ENCODE assay signal across 9 mouse cellular contexts in genomic region chr9:102632923-102633537, GRCm38 (mm10). TPM values are rescaled to one million over a fixed set of nuclear protein-coding genes. Genes with fewer than 3 reads are reported as not detected.
A peak's percentile ranks its signal among the peaks of the same experiment; 100 is the strongest.
DNase-seq lines count a peak whose midpoint lies in the region; ATAC-seq and TF ChIP-seq lines count a peak whose summit lies in the region.
"Had no signal": no experiment of that assay in that cellular context is flagged by ENCODE, and none has a peak within 500 bp of the region (broad histone marks: within the 10 kb centered on the region; RNA-seq: fewer than 3 reads in every experiment).

No protein-coding gene starts in this region.

- H3K36me3 ChIP-seq in kidney, embryonic 15.5 days, result peaks cover 40% of the 10 kb centered on the region
- H3K36me3 ChIP-seq in MEL (ENCODE audit: control insufficient read depth in 1 of 2, insufficient read depth in 2 of 2, low read length in 2 of 2), result no peaks in the 10 kb centered on the region
- H3K36me3 ChIP-seq in midbrain, embryonic 10.5 days, result peaks cover 43% of the 10 kb centered on the region

- WGBS in kidney, embryonic 15.5 days, result 62% methylated on average over 1 of the region's 1 CpGs
- WGBS in midbrain, embryonic 10.5 days, result 59% methylated on average over 1 of the region's 1 CpGs

- DNase-seq in kidney, adult 18-20 months, result peak; percentile 41
- peak; percentile 82 for DNase-seq in MEL (ENCODE audit: low read depth, low spot score)
- peak; percentile 90 for DNase-seq in embryo, embryonic 10.5 days (ENCODE audit: low spot score)
- DNase-seq in layer of hippocampus, postnatal 10 days (ENCODE audit: low spot score in 2 of 2), result peak; percentile 49 to 63
- DNase-seq in midbrain, embryonic 10.5 days (ENCODE audit: low spot score), result peak; percentile 51
- peak; percentile 47 for DNase-seq in thymus, postnatal 25 days

- ATAC-seq in kidney, embryonic 15.5 days (replicated peaks; ENCODE audit: low FRiP score), result no peak
- peak; percentile 65 to 87; a peak in 3 of 4 replicates for ATAC-seq in hematopoietic stem cell, adult 5-6 weeks (replicated peaks in 1 of 2; ENCODE audit: insufficient read depth in 1 of 2, low FRiP score in 2 of 2, low TSS enrichment in 1 of 2, low read depth in 1 of 2, poor library complexity in 2 of 2, severe bottlenecking in 2 of 2)

- no peak for TF ChIP-seq POLR2A in MEL (IDR thresholded peaks at IDR 0.05; ENCODE audit: control insufficient read depth in 1 of 2, insufficient read depth in 1 of 2, low read depth in 1 of 2, low read length in 2 of 2, poor library complexity in 1 of 2)

- no peak overlapping the region for H3K4me3 ChIP-seq in kidney, embryonic 15.5 days (replicated peaks)
- H3K4me3 ChIP-seq in MEL (ENCODE audit: control insufficient read depth in 1 of 2, insufficient read depth in 1 of 2, low read depth in 2 of 2, low read length in 2 of 2), result no peak overlapping the region
- H3K4me3 ChIP-seq in midbrain, embryonic 10.5 days, result no peak overlapping the region
- H3K4me3 ChIP-seq: embryonic facial prominence, embryonic 15.5 days had no signal

- TF ChIP-seq CTCF in MEL (IDR thresholded peaks at IDR 0.05 in 2 of 3, conservative IDR thresholded peaks at IDR 0.05 in 1 of 3; ENCODE audit: control insufficient read depth in 1 of 3, insufficient read depth in 1 of 3, low read depth in 2 of 3, low read length in 3 of 3, poor library complexity in 1 of 3, severe bottlenecking in 1 of 3), result peak; percentile 55 to 87 (median 85)

- H3K79me2 ChIP-seq in MEL (ENCODE audit: control insufficient read depth, insufficient read depth, low read length, poor library complexity), result no peaks in the 10 kb centered on the region

- TF ChIP-seq RAD21 in MEL (IDR thresholded peaks at IDR 0.05; ENCODE audit: low read depth, low read length), result peak; percentile 71

- no peak overlapping the region for H3K4me2 ChIP-seq in kidney, embryonic 15.5 days
- H3K4me2 ChIP-seq: embryonic facial prominence, embryonic 15.5 days had no signal

- no peaks in the 10 kb centered on the region for H3K9me3 ChIP-seq in kidney, embryonic 15.5 days (replicated peaks)
- no peaks in the 10 kb centered on the region for H3K9me3 ChIP-seq in MEL (replicated peaks; ENCODE audit: insufficient read depth, low read length)
- H3K9me3 ChIP-seq in midbrain, embryonic 10.5 days (replicated peaks), result no peaks in the 10 kb centered on the region
- H3K9me3 ChIP-seq: embryonic facial prominence, embryonic 15.5 days had no signal

- no peak overlapping the region for H3K9ac ChIP-seq in kidney, embryonic 15.5 days
- H3K9ac ChIP-seq in MEL (ENCODE audit: control insufficient read depth, low read depth, low read length, poor library complexity, severe bottlenecking), result no peak overlapping the region
- H3K9ac ChIP-seq: embryonic facial prominence, embryonic 15.5 days had no signal

- H3K27me3 ChIP-seq in kidney, embryonic 15.5 days, result no peaks in the 10 kb centered on the region
- no peaks in the 10 kb centered on the region for H3K27me3 ChIP-seq in MEL (ENCODE audit: control insufficient read depth in 1 of 2, insufficient read depth in 2 of 2, low read length in 2 of 2)
- H3K27me3 ChIP-seq in midbrain, embryonic 10.5 days (ENCODE audit: low read depth, poor library complexity, severe bottlenecking), result no peaks in the 10 kb centered on the region
- H3K27me3 ChIP-seq: embryonic facial prominence, embryonic 15.5 days had no signal

- H3K27ac ChIP-seq in kidney, embryonic 15.5 days, result no peak overlapping the region
- no peak overlapping the region for H3K27ac ChIP-seq in MEL (ENCODE audit: control insufficient read depth, low read depth, low read length)
- H3K27ac ChIP-seq in midbrain, embryonic 10.5 days (replicated peaks), result 0 out of 2 replicates have a peak overlapping the region, but pooled peaks have one; percentile 17
- H3K27ac ChIP-seq: embryonic facial prominence, embryonic 15.5 days had no signal

- TF ChIP-seq EP300 in MEL (IDR thresholded peaks at IDR 0.05; ENCODE audit: low read depth in 1 of 2, low read length in 2 of 2), result no peak

- peaks cover 16% of the 10 kb centered on the region; the same call in 1 of the 2 replicates for H3K4me1 ChIP-seq in kidney, embryonic 15.5 days
- peaks cover 0 to 5% of the 10 kb centered on the region in 2 experiments; a peak in 1 of 4 replicates for H3K4me1 ChIP-seq in MEL (ENCODE audit: control insufficient read depth in 1 of 2, insufficient read depth in 2 of 2, low read length in 2 of 2)
- H3K4me1 ChIP-seq in midbrain, embryonic 10.5 days, result peaks cover 14% of the 10 kb centered on the region

TF ChIP-seq in MEL, 35 proteins besides CTCF, POLR2A, EP300 and RAD21:
- TF ChIP-seq TBP (IDR thresholded peaks at IDR 0.05; ENCODE audit: low read depth, low read length) (no peak), BHLHE40 (IDR thresholded peaks at IDR 0.05; ENCODE audit: borderline replicate concordance, low read depth, low read length) (peak; percentile 41; the same call in 1 of the 2 replicates), TAL1 (IDR thresholded peaks at IDR 0.05; ENCODE audit: low read length) (no peak), USF2 (IDR thresholded peaks at IDR 0.05; ENCODE audit: borderline replicate concordance in 1 of 2, insufficient read depth in 1 of 2, low read depth in 1 of 2, low read length in 2 of 2) (no peak), MXI1 (IDR thresholded peaks at IDR 0.05; ENCODE audit: low read depth, low read length) (no peak), NELFE (IDR thresholded peaks at IDR 0.05; ENCODE audit: low read depth, low read length) (no peak), ZC3H11A (IDR thresholded peaks at IDR 0.05; ENCODE audit: low read depth, low read length) (peak; percentile 28; the same call in 1 of the 2 replicates), ZKSCAN1 (IDR thresholded peaks at IDR 0.05; ENCODE audit: low read depth, low read length) (no peak), SIN3A (IDR thresholded peaks at IDR 0.05; ENCODE audit: low read length) (0 out of 2 replicates have a peak, but pooled peaks have one; percentile 35), ELF1 (IDR thresholded peaks at IDR 0.05; ENCODE audit: low read depth, low read length) (no peak), KAT2A (conservative IDR thresholded peaks at IDR 0.05; ENCODE audit: low read depth, low read length) (no peak), CHD1 (IDR thresholded peaks at IDR 0.05; ENCODE audit: low read depth, low read length) (no peak), RCOR1 (IDR thresholded peaks at IDR 0.05; ENCODE audit: low read depth, low read length) (no peak), E2F4 (IDR thresholded peaks at IDR 0.05; ENCODE audit: borderline replicate concordance, low read depth, low read length) (no peak), GATA1 (IDR thresholded peaks at IDR 0.05; ENCODE audit: low read depth, low read length) (peak; percentile 31; the same call in 1 of the 2 replicates), MEF2A (IDR thresholded peaks at IDR 0.05; ENCODE audit: extremely low read depth, insufficient replicate concordance, low read depth, low read length, poor library complexity, severe bottlenecking) (no peak), MYC (IDR thresholded peaks at IDR 0.05; ENCODE audit: low read depth, low read length) (0 out of 2 replicates have a peak, but pooled peaks have one; percentile 58), POLR2AphosphoS5 (IDR thresholded peaks at IDR 0.05; ENCODE audit: borderline replicate concordance, low read depth, low read length) (no peak), USF1 (IDR thresholded peaks at IDR 0.05; ENCODE audit: low read depth, low read length) (no peak), HCFC1 (IDR thresholded peaks at IDR 0.05; ENCODE audit: low read depth, low read length) (0 out of 2 replicates have a peak, but pooled peaks have one; percentile 25), SMC3 (IDR thresholded peaks at IDR 0.05; ENCODE audit: low read depth, low read length) (peak; percentile 70), ZMIZ1 (IDR thresholded peaks at IDR 0.05; ENCODE audit: low read depth, low read length) (no peak), ETS1 (IDR thresholded peaks at IDR 0.05; ENCODE audit: low read depth, low read length) (no peak), MYB (IDR thresholded peaks at IDR 0.05; ENCODE audit: low read depth, low read length) (no peak), TCF12 (IDR thresholded peaks at IDR 0.05; ENCODE audit: low read depth, low read length) (no peak), ZNF384 (IDR thresholded peaks at IDR 0.05; ENCODE audit: low read depth, low read length) (no peak), MAZ (IDR thresholded peaks at IDR 0.05; ENCODE audit: low read depth, low read length) (no peak), MAFK (IDR thresholded peaks at IDR 0.05; ENCODE audit: borderline replicate concordance, low read depth, low read length) (no peak), NRF1 (IDR thresholded peaks at IDR 0.05; ENCODE audit: insufficient read depth, low read depth, low read length, poor library complexity, severe bottlenecking) (no peak), JUND (IDR thresholded peaks at IDR 0.05; ENCODE audit: low read depth, low read length) (no peak; the same call in 1 of the 2 replicates)

RNA-seq across cellular contexts. Expression of gene Cep63, which starts 6.7 kb away (rescaled TPM):
- polyA plus RNA-seq in kidney, embryonic 15.5 days (2015; fragmentation: Nextera tagmentation; extraction: Ambion mirVana), result 59.3 and 61.7 TPM in 2 replicates
- 8.8 and 9.6 TPM in 2 replicates for total RNA-seq in MEL (2012; rRNA removed)
- polyA plus RNA-seq in MEL (2012; ENCODE audit: insufficient read depth in 1 of 2, insufficient read length in 2 of 2, low read depth in 1 of 2, low replicate concordance in 2 of 2, missing spikeins in 1 of 2), result 10 to 100 TPM in 1 of 2 experiments, not detected in 1; 14.6 TPM
- total RNA-seq in hematopoietic stem cell, adult 5-6 weeks (2017), result 43.1 and 52.3 TPM in 2 replicates
- total RNA-seq in layer of hippocampus, postnatal 10 days (2021), result 10 to 100 TPM; 28.5 to 30.2 TPM
- polyA plus RNA-seq in midbrain, embryonic 10.5 days (2016; fragmentation: Nextera tagmentation; extraction: Ambion mirVana), result 54.1 and 65.9 TPM in 2 replicates

RNA-seq across cellular contexts. Expression of gene Anapc13, which starts 6.9 kb away (rescaled TPM):
- polyA plus RNA-seq in kidney, embryonic 15.5 days (2015; fragmentation: Nextera tagmentation; extraction: Ambion mirVana), result 197 and 211 TPM in 2 replicates
- total RNA-seq in MEL (2012; rRNA removed), result 89.9 and 94.9 TPM in 2 replicates
- 100 to 1,000 TPM in 1 of 2 experiments, not detected in 1; 113 TPM for polyA plus RNA-seq in MEL (2012; ENCODE audit: insufficient read depth in 1 of 2, insufficient read length in 2 of 2, low read depth in 1 of 2, low replicate concordance in 2 of 2, missing spikeins in 1 of 2)
- 51.2 and 74.4 TPM in 2 replicates for total RNA-seq in hematopoietic stem cell, adult 5-6 weeks (2017)
- total RNA-seq in layer of hippocampus, postnatal 10 days (2021), result 100 to 1,000 TPM in 1 of 2 experiments, 10 to 100 TPM in 1; 87.9 to 107 TPM
- polyA plus RNA-seq in midbrain, embryonic 10.5 days (2016; fragmentation: Nextera tagmentation; extraction: Ambion mirVana), result 172 and 188 TPM in 2 replicates
